Mouse (Mus musculus) lung, postnatal 25 days (tissue): Measurements from ENCODE around the gene Cep41.

Experiments used
- DNase-seq: peaks from one replicate; pipeline ENCODE4 v3.0.0; 2022; ENCODE audit warnings: low spot score

Cep41 gene

GRCm38 (mm10) chr6:30710371-30711364 is 17.1 kb upstream of the Cep41 start:
- DNase-seq = no peak

- no peak for DNase-seq
These were observed 15.6 kb upstream of the Cep41 start for GRCm38 (mm10) chr6:30709115-30709514.

GRCm38 (mm10) chr6:30703977-30704602 is 10.5 kb upstream of the Cep41 start:
- no peak for DNase-seq

GRCm38 (mm10) chr6:30703476-30703875 is 9.9 kb upstream of the Cep41 start:
- no peak for DNase-seq

- DNase-seq = no peak
These were observed 9.3 kb upstream of the Cep41 start for GRCm38 (mm10) chr6:30702881-30703280.

GRCm38 (mm10) chr6:30700182-30700581 is 6.6 kb upstream of the Cep41 start:
- DNase-seq = no peak

- no peak for DNase-seq
These were observed 4.5 kb upstream of the Cep41 start for GRCm38 (mm10) chr6:30698036-30698435.

- no peak for DNase-seq
These were observed 3.9 kb upstream of the Cep41 start for GRCm38 (mm10) chr6:30697464-30697863.

- DNase-seq = no peak
These were observed 1.6 kb upstream of the Cep41 start for GRCm38 (mm10) chr6:30695124-30695523.

GRCm38 (mm10) chr6:30694209-30694608 is 660 bp upstream of the Cep41 start:
- DNase-seq = no peak

- DNase-seq = no peak
These were observed 723 bp downstream of the Cep41 start for GRCm38 (mm10) chr6:30692826-30693225.

GRCm38 (mm10) chr6:30687198-30687597 is 6.4 kb downstream of the Cep41 start:
- no peak for DNase-seq

GRCm38 (mm10) chr6:30684570-30684969 is 9.0 kb downstream of the Cep41 start:
- DNase-seq = no peak

- no peak for DNase-seq
These were observed 11.3 kb downstream of the Cep41 start for GRCm38 (mm10) chr6:30681935-30682900.

- DNase-seq = no peak
These were observed 13.1 kb downstream of the Cep41 start for GRCm38 (mm10) chr6:30680442-30680841.

- DNase-seq = peak; percentile 61
These were observed 14.0 kb downstream of the Cep41 start for GRCm38 (mm10) chr6:30679567-30679966.

- no peak for DNase-seq
These were observed 15.1 kb downstream of the Cep41 start for GRCm38 (mm10) chr6:30678482-30678881.

- no peak for DNase-seq
These were observed 16.0 kb downstream of the Cep41 start for GRCm38 (mm10) chr6:30677591-30677990.

GRCm38 (mm10) chr6:30676506-30676905 is 17.0 kb downstream of the Cep41 start:
- DNase-seq = no peak

GRCm38 (mm10) chr6:30675281-30675771 is 18.2 kb downstream of the Cep41 start:
- DNase-seq = no peak

- no peak for DNase-seq
These were observed 18.8 kb downstream of the Cep41 start for GRCm38 (mm10) chr6:30674714-30675280.
